17 mouse cellular contexts compared by ENCODE assay signal in genomic region chr17:24817503-24817902, GRCm38 (mm10). TPM values are rescaled to one million over a fixed set of nuclear protein-coding genes. Genes with fewer than 3 reads are reported as not detected.
DNase-seq lines count a peak whose midpoint lies in the region; ATAC-seq and TF ChIP-seq lines count a peak whose summit lies in the region.
"Had no signal": no experiment of that assay in that cellular context is flagged by ENCODE, and none has a peak within 500 bp of the region (broad histone marks: within the 10 kb centered on the region; RNA-seq: fewer than 3 reads in every experiment).

No protein-coding gene starts in this region.

- WGBS in heart, adult 2 months, result 14% methylated on average over 1 of the region's 1 CpGs
- 28% methylated on average over 1 of the region's 1 CpGs for WGBS in heart, embryonic 10.5 days
- WGBS in liver, embryonic 14.5 days (ENCODE audit: insufficient replicate concordance), result 23% methylated on average over 1 of the region's 1 CpGs
- 28% methylated on average over 1 of the region's 1 CpGs for WGBS in liver, embryonic 11.5 days

- no peak for ATAC-seq in liver, embryonic 14.5 days (ENCODE audit: insufficient read depth)
- no peak for ATAC-seq in liver, embryonic 11.5 days (replicated peaks; ENCODE audit: low FRiP score)
- ATAC-seq: activated CD4-positive, CD25-positive, alpha-beta regulatory T cell, adult 4 months; inflammation-experienced regulatory T-cells, adult 6 months; midbrain, embryonic 15.5 days had no signal

- TF ChIP-seq EP300 in heart, adult 2 months (IDR thresholded peaks at IDR 0.05; ENCODE audit: insufficient read depth, low read depth, low read length), result no peak
- no peak for TF ChIP-seq EP300 in liver, embryonic 14.5 days (IDR thresholded peaks at IDR 0.05; ENCODE audit: low read depth)

- intact Hi-C loops in heart, adult 2 months (cut with DNase I), result loop anchor here (1.0 kb wide), 1 partner anchor 72 kb away; no protein-coding TSS in a partner anchor

- TF ChIP-seq CTCF in heart, adult 2 months (IDR thresholded peaks at IDR 0.05), result peak; percentile 65
- peak; percentile 40; the same call in 1 of the 2 replicates for TF ChIP-seq CTCF in liver, embryonic 14.5 days (IDR thresholded peaks at IDR 0.05; ENCODE audit: low read depth)

- H3K4me2 ChIP-seq in liver, embryonic 14.5 days (ENCODE audit: low read depth), result no peak overlapping the region
- no peak overlapping the region for H3K4me2 ChIP-seq in liver, embryonic 11.5 days
- H3K4me2 ChIP-seq: liver, embryonic 15.5 days; midbrain, embryonic 15.5 days had no signal

- TF ChIP-seq POLR2A in heart, adult 2 months (IDR thresholded peaks at IDR 0.05; ENCODE audit: insufficient read depth, low read depth, low read length), result no peak

- no peaks in the 10 kb centered on the region for H3K9me3 ChIP-seq in heart, embryonic 10.5 days
- no peaks in the 10 kb centered on the region for H3K9me3 ChIP-seq in liver, embryonic 14.5 days (ENCODE audit: control insufficient read depth, low read length)
- H3K9me3 ChIP-seq in liver, embryonic 11.5 days (ENCODE audit: control insufficient read depth, low read length), result no peaks in the 10 kb centered on the region
- H3K9me3 ChIP-seq: liver, embryonic 15.5 days; midbrain, embryonic 15.5 days had no signal

- DNase-seq in heart, adult 2 months, result no peak
- DNase-seq in heart, embryonic 10.5 days (ENCODE audit: low spot score), result no peak
- DNase-seq in liver, embryonic 14.5 days (ENCODE audit: low read depth in 3 of 3, low spot score in 3 of 3), result no peak
- DNase-seq in liver, embryonic 11.5 days (ENCODE audit: low spot score), result no peak
- DNase-seq in Muller cell, postnatal 12 days (ENCODE audit: inconsistent ontology term), result peak; percentile 11
- peak; percentile 42 for DNase-seq in retina, embryonic 14.5 days (ENCODE audit: low spot score)
- DNase-seq in frontal cortex, postnatal 36 days (ENCODE audit: low spot score in 2 of 2), result no peak
- DNase-seq: cerebellum, postnatal 36 days; gastrocnemius, postnatal 14 days; layer of hippocampus, adult 9-11 months; right cerebral cortex, postnatal 4 days had no signal

- no peaks in the 10 kb centered on the region for H3K27me3 ChIP-seq in heart, adult 2 months (ENCODE audit: control insufficient read depth, insufficient read depth, low read length)
- H3K27me3 ChIP-seq in heart, embryonic 10.5 days (ENCODE audit: insufficient read depth, poor library complexity, severe bottlenecking), result peaks cover 5% of the 10 kb centered on the region; the same call in 1 of the 2 replicates
- no peaks in the 10 kb centered on the region; the same call in 1 of the 2 replicates for H3K27me3 ChIP-seq in liver, embryonic 14.5 days (ENCODE audit: control insufficient read depth, insufficient read depth, low read length)
- no peaks in the 10 kb centered on the region for H3K27me3 ChIP-seq in liver, embryonic 11.5 days (replicated peaks; ENCODE audit: control insufficient read depth, insufficient read depth, low read length)
- H3K27me3 ChIP-seq: midbrain, embryonic 15.5 days had no signal

- H3K36me3 ChIP-seq in heart, adult 2 months (ENCODE audit: control insufficient read depth, insufficient read depth, low read length), result no peaks in the 10 kb centered on the region
- H3K36me3 ChIP-seq in heart, embryonic 10.5 days, result no peaks in the 10 kb centered on the region
- no peaks in the 10 kb centered on the region for H3K36me3 ChIP-seq in liver, embryonic 14.5 days (replicated peaks; ENCODE audit: control insufficient read depth, insufficient read depth, low read depth)
- H3K36me3 ChIP-seq in liver, embryonic 11.5 days (ENCODE audit: control insufficient read depth, insufficient read depth, low read length), result no peaks in the 10 kb centered on the region
- H3K36me3 ChIP-seq: liver, embryonic 15.5 days; midbrain, embryonic 15.5 days had no signal

- no peak overlapping the region for H3K9ac ChIP-seq in heart, adult 2 months (ENCODE audit: low read depth, low read length)
- no peak overlapping the region for H3K9ac ChIP-seq in liver, embryonic 14.5 days (replicated peaks)
- H3K9ac ChIP-seq in liver, embryonic 11.5 days (ENCODE audit: low read depth, low read length), result no peak overlapping the region
- H3K9ac ChIP-seq: liver, embryonic 15.5 days; midbrain, embryonic 15.5 days had no signal

- H3K4me3 ChIP-seq in heart, adult 2 months, result no peak overlapping the region
- H3K4me3 ChIP-seq in heart, embryonic 10.5 days, result no peak overlapping the region
- no peak overlapping the region for H3K4me3 ChIP-seq in liver, embryonic 14.5 days (ENCODE audit: insufficient read depth in 1 of 2, low read depth in 2 of 2, low read length in 2 of 2)
- H3K4me3 ChIP-seq in liver, embryonic 11.5 days (ENCODE audit: low read depth, low read length), result no peak overlapping the region
- H3K4me3 ChIP-seq: liver, embryonic 15.5 days; midbrain, embryonic 15.5 days had no signal

- H3K27ac ChIP-seq in heart, adult 2 months, result no peak overlapping the region
- no peak overlapping the region for H3K27ac ChIP-seq in heart, embryonic 10.5 days
- H3K27ac ChIP-seq in liver, embryonic 14.5 days, result no peak overlapping the region
- no peak overlapping the region for H3K27ac ChIP-seq in liver, embryonic 11.5 days (ENCODE audit: low read depth, low read length)
- H3K27ac ChIP-seq: liver, embryonic 15.5 days; midbrain, embryonic 15.5 days had no signal

- H3K4me1 ChIP-seq in heart, adult 2 months (ENCODE audit: control insufficient read depth, insufficient read depth, low read length), result no peaks in the 10 kb centered on the region
- H3K4me1 ChIP-seq in heart, embryonic 10.5 days, result no peaks in the 10 kb centered on the region
- H3K4me1 ChIP-seq in liver, embryonic 14.5 days (replicated peaks; ENCODE audit: control insufficient read depth in 2 of 2, insufficient read depth in 2 of 2, low read length in 1 of 2), result peaks cover 11% of the 10 kb centered on the region in 2 experiments
- no peaks in the 10 kb centered on the region; the same call in 1 of the 2 replicates for H3K4me1 ChIP-seq in liver, embryonic 11.5 days (replicated peaks; ENCODE audit: control insufficient read depth, insufficient read depth, low read length)
- H3K4me1 ChIP-seq: midbrain, embryonic 15.5 days had no signal

- H3K79me2 ChIP-seq in heart, adult 2 months (replicated peaks; ENCODE audit: control insufficient read depth, insufficient read depth, low read length), result no peaks in the 10 kb centered on the region

RNA-seq across cellular contexts. Expression of gene Meiob, which starts 13.4 kb away (rescaled TPM):
- total RNA-seq in heart, adult 2 months (2021), result under 1 TPM; 0.14 to 0.18 TPM
- polyA plus RNA-seq in heart, adult 2 months (2012; rRNA removed), result not detected in 2 replicates
- not detected in 2 replicates for polyA plus RNA-seq in heart, embryonic 10.5 days (2016; fragmentation: Nextera tagmentation; extraction: Ambion mirVana)
- polyA plus RNA-seq in liver, embryonic 14.5 days (2012; rRNA removed), result 0.50 and 0.65 TPM in 2 replicates
- 0.90 and 1.2 TPM in 2 replicates for polyA plus RNA-seq in liver, embryonic 14.5 days (2014; fragmentation: Nextera tagmentation; extraction: Ambion mirVana)
- 1.9 and 3.0 TPM in 2 replicates for polyA plus RNA-seq in liver, embryonic 11.5 days (2014; fragmentation: Nextera tagmentation; extraction: Ambion mirVana)
- total RNA-seq: gastrocnemius, postnatal 14 days; neutrophil, adult 5-6 weeks had no signal
- polyA plus RNA-seq: activated CD4-positive, CD25-positive, alpha-beta regulatory T cell, adult 4 months; heart, embryonic 14.5 days; inflammation-experienced regulatory T-cells, adult 6 months; midbrain, embryonic 15.5 days had no signal

RNA-seq across cellular contexts. Expression of gene Hagh, which starts 22.4 kb away (rescaled TPM):
- 10 to 100 TPM; 85.8 to 89.5 TPM for total RNA-seq in heart, adult 2 months (2021)
- polyA plus RNA-seq in heart, adult 2 months (2012; rRNA removed), result 126 and 133 TPM in 2 replicates
- 38.9 and 49.0 TPM in 2 replicates for polyA plus RNA-seq in heart, embryonic 10.5 days (2016; fragmentation: Nextera tagmentation; extraction: Ambion mirVana)
- 49.8 and 65.9 TPM in 2 replicates for polyA plus RNA-seq in liver, embryonic 14.5 days (2012; rRNA removed)
- polyA plus RNA-seq in liver, embryonic 14.5 days (2014; fragmentation: Nextera tagmentation; extraction: Ambion mirVana), result 109 and 120 TPM in 2 replicates
- 53.8 and 56.3 TPM in 2 replicates for polyA plus RNA-seq in liver, embryonic 11.5 days (2014; fragmentation: Nextera tagmentation; extraction: Ambion mirVana)

RNA-seq across cellular contexts. Expression of gene Fahd1, which starts 32.7 kb away (rescaled TPM):
- total RNA-seq in heart, adult 2 months (2021), result 10 to 100 TPM; 80.3 to 81.5 TPM
- 42.7 and 50.8 TPM in 2 replicates for polyA plus RNA-seq in heart, adult 2 months (2012; rRNA removed)
- 31.4 and 37.8 TPM in 2 replicates for polyA plus RNA-seq in heart, embryonic 10.5 days (2016; fragmentation: Nextera tagmentation; extraction: Ambion mirVana)
- polyA plus RNA-seq in liver, embryonic 14.5 days (2012; rRNA removed), result 18.6 and 24.0 TPM in 2 replicates
- 37.2 and 40.1 TPM in 2 replicates for polyA plus RNA-seq in liver, embryonic 14.5 days (2014; fragmentation: Nextera tagmentation; extraction: Ambion mirVana)
- polyA plus RNA-seq in liver, embryonic 11.5 days (2014; fragmentation: Nextera tagmentation; extraction: Ambion mirVana), result 38.3 and 38.6 TPM in 2 replicates

RNA-seq across cellular contexts. Expression of gene Igfals, which starts 48.3 kb away (rescaled TPM):
- total RNA-seq in heart, adult 2 months (2021), result 10 to 100 TPM; 11.7 to 12.7 TPM
- 6.4 and 9.2 TPM in 2 replicates for polyA plus RNA-seq in heart, adult 2 months (2012; rRNA removed)
- 0.21 and 0.85 TPM in 2 replicates for polyA plus RNA-seq in heart, embryonic 10.5 days (2016; fragmentation: Nextera tagmentation; extraction: Ambion mirVana)
- polyA plus RNA-seq in liver, embryonic 14.5 days (2012; rRNA removed), result 3.4 and 4.3 TPM in 2 replicates
- 4.7 and 6.3 TPM in 2 replicates for polyA plus RNA-seq in liver, embryonic 14.5 days (2014; fragmentation: Nextera tagmentation; extraction: Ambion mirVana)
- polyA plus RNA-seq in liver, embryonic 11.5 days (2014; fragmentation: Nextera tagmentation; extraction: Ambion mirVana), result 4.3 and 4.9 TPM in 2 replicates
- total RNA-seq: neutrophil, adult 5-6 weeks had no signal
- polyA plus RNA-seq: activated CD4-positive, CD25-positive, alpha-beta regulatory T cell, adult 4 months; heart, embryonic 14.5 days; inflammation-experienced regulatory T-cells, adult 6 months had no signal

Comparison
In these comparisons a context has a peak if more than half of its experiments do, and no peak if none do; other contexts are left out.
1. DNase-seq: peak in Muller cell, postnatal 12 days (single experiment) and retina, embryonic 14.5 days (single experiment); none in heart, adult 2 months (0 of 2), heart, embryonic 10.5 days (single experiment), liver, embryonic 14.5 days (0 of 3), liver, embryonic 11.5 days (single experiment) and frontal cortex, postnatal 36 days (0 of 2).